14 mouse cellular contexts compared by ENCODE assay signal in the genomic region with DNA sequence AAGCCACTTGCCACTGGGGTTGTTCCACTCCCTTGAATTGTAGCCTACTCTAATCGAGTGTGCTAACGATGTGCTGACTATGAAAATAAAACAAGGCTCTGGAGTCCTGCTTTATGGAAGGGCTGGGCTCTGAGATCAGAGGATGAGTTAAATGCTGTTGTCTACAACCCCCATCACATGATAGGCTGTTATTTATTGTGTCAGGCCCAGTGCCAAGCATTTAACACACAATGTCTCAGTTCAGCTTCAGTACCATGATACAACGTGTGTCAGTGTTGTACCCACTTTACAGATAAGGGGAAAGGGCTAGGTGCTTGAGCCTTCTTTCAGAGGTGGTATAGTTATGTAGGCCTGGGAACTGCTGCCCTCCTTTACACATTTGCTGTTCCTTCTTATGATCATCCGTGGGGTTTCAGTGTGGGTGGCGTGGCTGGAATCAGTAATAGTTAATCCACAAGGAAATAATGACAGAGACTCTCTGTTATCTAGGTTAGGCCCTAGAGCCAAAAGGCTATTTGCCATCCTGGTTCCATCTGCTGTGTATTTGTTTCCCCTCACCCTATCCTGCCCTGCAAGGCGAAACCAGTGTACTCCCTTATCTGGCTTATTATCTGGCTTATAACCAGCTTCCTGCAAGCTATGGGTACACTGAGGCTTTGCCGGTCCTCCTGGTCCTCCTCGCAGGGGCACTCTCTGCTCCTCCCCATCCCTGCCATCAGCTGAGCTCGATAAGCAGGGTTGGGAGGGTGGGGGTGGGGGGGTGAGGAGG. TPM values are rescaled to one million over a fixed set of nuclear protein-coding genes. Genes with fewer than 3 reads are reported as not detected.
DNase-seq lines count a peak whose midpoint lies in the region; ATAC-seq and TF ChIP-seq lines count a peak whose summit lies in the region.
"Had no signal": no experiment of that assay in that cellular context is flagged by ENCODE, and none has a peak within 500 bp of the region (broad histone marks: within the 10 kb centered on the region; RNA-seq: fewer than 3 reads in every experiment).

No protein-coding gene starts in this region.

- no peak for ATAC-seq in liver, embryonic 13.5 days (ENCODE audit: low read depth)
- ATAC-seq: liver, embryonic 12.5 days had no signal

- TF ChIP-seq CTCF in gastrocnemius, adult 2 months (IDR thresholded peaks at IDR 0.05), result no peak

- H3K27me3 ChIP-seq in liver, embryonic 13.5 days, result peaks cover 5% of the 10 kb centered on the region; the same call in 1 of the 2 replicates
- no peaks in the 10 kb centered on the region for H3K27me3 ChIP-seq in myocyte (ENCODE audit: control insufficient read depth, insufficient read depth, insufficient read length)
- H3K27me3 ChIP-seq: liver, embryonic 12.5 days had no signal

- H3K4me2 ChIP-seq in liver, embryonic 13.5 days, result no peak overlapping the region
- no peak overlapping the region for H3K4me2 ChIP-seq in myocyte (ENCODE audit: low read depth)
- H3K4me2 ChIP-seq: liver, embryonic 12.5 days had no signal

- no peak overlapping the region for H3K4me3 ChIP-seq in gastrocnemius, adult 2 months
- no peak overlapping the region for H3K4me3 ChIP-seq in liver, embryonic 13.5 days (replicated peaks)
- no peak overlapping the region for H3K4me3 ChIP-seq in myocyte
- H3K4me3 ChIP-seq: liver, embryonic 12.5 days had no signal

- intact Hi-C loops in gastrocnemius, adult 2 months (cut with DNase I), result loop anchor here (5.0 kb wide), 1 partner anchor 105 kb away; a partner anchor contains a TSS
- intact Hi-C loops in gastrocnemius, postnatal 36 days (cut with DNase I), result no loop called here

- no peaks in the 10 kb centered on the region for H3K36me3 ChIP-seq in liver, embryonic 13.5 days
- H3K36me3 ChIP-seq in myocyte (ENCODE audit: control insufficient read depth, insufficient read depth), result no peaks in the 10 kb centered on the region
- H3K36me3 ChIP-seq: liver, embryonic 12.5 days had no signal

- no peaks in the 10 kb centered on the region for H3K79me2 ChIP-seq in myocyte (ENCODE audit: control insufficient read depth, insufficient read depth)

- 33% methylated on average over 9 of the region's 9 CpGs for WGBS in liver, embryonic 13.5 days (ENCODE audit: insufficient replicate concordance)

- no peak for TF ChIP-seq POLR2A in myocyte (IDR thresholded peaks at IDR 0.05; ENCODE audit: insufficient read length, low read depth)

- H3K9ac ChIP-seq in liver, embryonic 13.5 days, result no peak overlapping the region
- H3K9ac ChIP-seq: liver, embryonic 12.5 days had no signal

- H3K4me1 ChIP-seq in liver, embryonic 13.5 days (replicated peaks), result peaks cover 71% of the 10 kb centered on the region

- H3K27ac ChIP-seq in gastrocnemius, adult 2 months, result peak overlapping the region; percentile 89
- H3K27ac ChIP-seq in liver, embryonic 13.5 days, result 0 out of 2 replicates have a peak overlapping the region, but pooled peaks have one; percentile 10
- H3K27ac ChIP-seq: liver, embryonic 12.5 days had no signal

- DNase-seq in gastrocnemius, adult 2 months, result no peak
- no peak for DNase-seq in gastrocnemius, postnatal 36 days
- DNase-seq in liver, embryonic 13.5 days, result no peak
- DNase-seq in liver, result no peak
- DNase-seq in cerebellum, adult 8-10 months, result peak; percentile 64
- no peak for DNase-seq in right cerebral cortex, postnatal 14 days
- no peak for DNase-seq in B cell, adult 2 months
- DNase-seq: embryo, embryonic 11 days; thymus, postnatal 25 days had no signal

- no peak overlapping the region for H3ac ChIP-seq in myocyte (ENCODE audit: control insufficient read depth, insufficient read length)

- no peaks in the 10 kb centered on the region for H3K9me3 ChIP-seq in liver, embryonic 13.5 days (replicated peaks)
- H3K9me3 ChIP-seq: liver, embryonic 12.5 days had no signal

TF ChIP-seq in myocyte, 11 proteins besides CTCF, POLR2A, EP300 and RAD21:
- TF ChIP-seq SRF (IDR thresholded peaks at IDR 0.05; ENCODE audit: control insufficient read depth, insufficient read length, low read depth) (no peak), USF1 (IDR thresholded peaks at IDR 0.05; ENCODE audit: low read depth) (peak; percentile 84)

RNA-seq across cellular contexts. Expression of a gene that starts 20.4 kb away (rescaled TPM):
- total RNA-seq in gastrocnemius, adult 2 months (2021), result 100 to 1,000 TPM; 151 to 206 TPM
- total RNA-seq in gastrocnemius, postnatal 36 days (2021), result 100 to 1,000 TPM; 186 to 223 TPM
- 33.2 and 38.3 TPM in 2 replicates for polyA plus RNA-seq in liver, embryonic 13.5 days (2015; fragmentation: Nextera tagmentation; extraction: Ambion mirVana)
- 125 TPM for polyA plus RNA-seq in myocyte (2012; fragmentation: generic; extraction: Trizol)

RNA-seq across cellular contexts. Expression of a gene that starts 36.0 kb away (rescaled TPM):
- 10 to 100 TPM; 19.0 to 41.6 TPM for total RNA-seq in gastrocnemius, adult 2 months (2021)
- total RNA-seq in gastrocnemius, postnatal 36 days (2021), result 10 to 100 TPM; 17.6 to 26.9 TPM
- polyA plus RNA-seq in liver, embryonic 13.5 days (2015; fragmentation: Nextera tagmentation; extraction: Ambion mirVana), result 3.7 and 5.9 TPM in 2 replicates
- polyA plus RNA-seq in myocyte (2012; fragmentation: generic; extraction: Trizol), result 15.9 TPM

RNA-seq across cellular contexts. Expression of a gene that starts 54.2 kb away (rescaled TPM):
- 1 to 10 TPM; 2.4 to 5.7 TPM for total RNA-seq in gastrocnemius, adult 2 months (2021)
- 1 to 10 TPM; 2.8 to 3.1 TPM for total RNA-seq in gastrocnemius, postnatal 36 days (2021)
- 2.6 and 3.0 TPM in 2 replicates for polyA plus RNA-seq in liver, embryonic 13.5 days (2015; fragmentation: Nextera tagmentation; extraction: Ambion mirVana)
- 0.06 TPM for polyA plus RNA-seq in myocyte (2012; fragmentation: generic; extraction: Trizol)
- total RNA-seq: monocyte, adult 5-6 weeks; neutrophil, adult 5-6 weeks had no signal

RNA-seq across cellular contexts. Expression of a gene that starts 57.6 kb away (rescaled TPM):
- total RNA-seq in gastrocnemius, adult 2 months (2021), result 10 to 100 TPM; 33.4 to 41.9 TPM
- 10 to 100 TPM; 39.1 to 40.1 TPM for total RNA-seq in gastrocnemius, postnatal 36 days (2021)
- 1.4 and 1.6 TPM in 2 replicates for polyA plus RNA-seq in liver, embryonic 13.5 days (2015; fragmentation: Nextera tagmentation; extraction: Ambion mirVana)
- polyA plus RNA-seq in myocyte (2012; fragmentation: generic; extraction: Trizol), result 4.6 TPM
- total RNA-seq: megakaryocyte progenitor cell, adult 5-6 weeks; neutrophil, adult 5-6 weeks had no signal
